Mouse (Mus musculus) embryonic fibroblast, embryonic 13.5 days (primary cell): ENCODE results near the gene Fhit. TPM values are rescaled to one million over a fixed set of nuclear protein-coding genes. Genes with fewer than 3 reads are reported as not detected.

Source experiments
- H3K27ac ChIP-seq: 2 replicates; pipeline ENCODE4 v1.5.1; 2012; ENCODE audit warnings: low read length, control low read depth, inconsistent platforms; ENCODE audit not compliant: insufficient read depth
- H3K4me1 ChIP-seq: 2 replicates; pipeline ENCODE4 v1.6.1; 2011; ENCODE audit warnings: low read length; ENCODE audit not compliant: control insufficient read depth, insufficient read depth
- H3K4me3 ChIP-seq: 2 replicates; pipeline ENCODE4 v1.5.1; 2011; ENCODE audit warnings: mild to moderate bottlenecking, control low read depth, low read length; ENCODE audit not compliant: insufficient read depth
- CTCF ChIP-seq: IDR thresholded peaks from 2 replicates; pipeline ENCODE4 v1.5.1; 2011; ENCODE audit warnings: mild to moderate bottlenecking, control low read depth, low read length, moderate library complexity, borderline replicate concordance; ENCODE audit not compliant: insufficient read depth
- POLR2A ChIP-seq: IDR thresholded peaks from 2 replicates; pipeline ENCODE4 v1.6.1; 2011; ENCODE audit warnings: low read depth, mild to moderate bottlenecking, control low read depth, low read length, moderate library complexity
- polyA plus RNA-seq: library from polyadenylated mRNA; stranded (reverse); fragments of >200 nt; gene quantifications from 2 replicates; pipeline ENCODE4 v1.2.4, GENCODE M21; 2011; ENCODE audit warnings: low read depth; ENCODE audit not compliant: missing spikeins, insufficient read length

Gene Fhit
- polyA plus RNA-seq, 1 experiment: 1.4 TPM

DNA sequence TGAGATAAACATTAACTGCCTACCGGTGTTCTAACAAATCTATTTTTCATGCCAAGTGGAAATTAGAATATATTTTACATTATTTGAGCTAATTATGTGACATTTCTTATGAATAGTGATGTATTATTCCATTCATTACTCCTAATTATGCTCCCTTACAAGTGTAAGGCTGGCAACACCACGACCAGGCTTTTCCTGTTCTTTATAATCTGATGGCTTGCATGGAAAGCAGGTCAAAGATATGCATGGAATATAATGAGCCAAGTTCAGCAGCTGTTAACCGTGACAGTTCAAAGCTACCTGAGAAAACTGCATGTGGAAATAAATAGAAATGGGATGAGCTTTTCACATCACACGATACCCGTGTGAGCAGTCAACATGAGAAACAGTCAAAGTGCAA is 746.8 kb downstream of the Fhit start:
- no peak overlapping the region for H3K27ac ChIP-seq
- TF ChIP-seq POLR2A (no peak), CTCF (no peak)

DNA sequence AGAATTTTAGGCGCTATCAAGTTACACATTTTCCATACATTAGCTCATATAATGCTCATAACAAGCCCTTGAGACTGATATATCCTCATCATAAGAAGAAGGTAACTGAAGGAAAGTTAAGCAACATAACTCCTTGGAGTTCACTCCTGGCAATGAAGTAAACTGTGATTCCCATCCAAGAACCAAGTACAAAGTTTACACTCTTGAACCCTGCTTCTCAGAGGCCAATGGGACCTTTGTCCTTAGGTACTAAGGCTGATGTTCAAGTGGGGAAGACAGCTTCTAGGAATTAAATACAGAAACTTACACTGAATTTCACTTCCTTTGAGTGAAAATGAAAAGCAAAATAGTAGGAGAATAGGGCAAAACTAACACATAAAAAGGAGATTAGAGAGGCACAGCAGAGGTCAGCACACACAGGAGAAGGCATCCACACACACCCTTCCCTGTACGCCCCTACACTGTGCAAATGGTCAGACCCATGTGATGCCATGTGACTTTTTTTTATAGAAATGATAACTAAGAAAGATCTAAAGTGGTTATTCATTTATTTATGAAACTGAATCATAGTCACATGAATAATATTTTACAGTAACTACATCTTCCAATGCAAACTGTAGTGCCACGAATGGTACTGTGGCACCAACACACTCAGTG is 752.4 kb downstream of the Fhit start:
- Histone ChIP-seq H3K4me1 (no peaks in the 10 kb centered on the region), H3K4me3 (no peak overlapping the region), H3K27ac (no peak overlapping the region)
- no peak for TF ChIP-seq POLR2A

More for the DNA sequence above, 746.8 kb downstream of the Fhit start:
- no peak overlapping the region for H3K4me3 ChIP-seq
- H3K4me1 ChIP-seq: no peaks in the 10 kb centered on the region

DNA sequence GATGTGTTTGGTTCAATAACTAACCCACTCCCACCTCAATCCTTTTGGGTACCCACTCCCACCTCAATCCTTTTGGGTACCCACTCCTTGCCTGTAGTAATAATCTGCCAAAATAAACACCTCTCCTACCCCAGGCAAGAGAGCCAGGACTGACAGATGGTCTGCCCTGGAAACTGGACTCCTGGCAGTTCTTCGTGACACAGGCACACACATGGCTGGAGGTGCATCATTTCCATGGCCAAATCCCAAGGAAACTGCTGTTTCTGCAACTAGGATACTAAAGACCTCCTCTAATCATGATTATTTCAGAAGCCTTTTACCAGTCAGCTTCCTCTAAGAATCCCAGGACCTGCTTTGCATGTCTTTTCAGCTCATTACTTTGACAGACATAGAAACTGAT is 756.5 kb downstream of the Fhit start:
- Histone ChIP-seq H3K27ac (no peak overlapping the region), H3K4me1 (no peaks in the 10 kb centered on the region), H3K4me3 (no peak overlapping the region)
- TF ChIP-seq POLR2A (no peak), CTCF (no peak)

DNA sequence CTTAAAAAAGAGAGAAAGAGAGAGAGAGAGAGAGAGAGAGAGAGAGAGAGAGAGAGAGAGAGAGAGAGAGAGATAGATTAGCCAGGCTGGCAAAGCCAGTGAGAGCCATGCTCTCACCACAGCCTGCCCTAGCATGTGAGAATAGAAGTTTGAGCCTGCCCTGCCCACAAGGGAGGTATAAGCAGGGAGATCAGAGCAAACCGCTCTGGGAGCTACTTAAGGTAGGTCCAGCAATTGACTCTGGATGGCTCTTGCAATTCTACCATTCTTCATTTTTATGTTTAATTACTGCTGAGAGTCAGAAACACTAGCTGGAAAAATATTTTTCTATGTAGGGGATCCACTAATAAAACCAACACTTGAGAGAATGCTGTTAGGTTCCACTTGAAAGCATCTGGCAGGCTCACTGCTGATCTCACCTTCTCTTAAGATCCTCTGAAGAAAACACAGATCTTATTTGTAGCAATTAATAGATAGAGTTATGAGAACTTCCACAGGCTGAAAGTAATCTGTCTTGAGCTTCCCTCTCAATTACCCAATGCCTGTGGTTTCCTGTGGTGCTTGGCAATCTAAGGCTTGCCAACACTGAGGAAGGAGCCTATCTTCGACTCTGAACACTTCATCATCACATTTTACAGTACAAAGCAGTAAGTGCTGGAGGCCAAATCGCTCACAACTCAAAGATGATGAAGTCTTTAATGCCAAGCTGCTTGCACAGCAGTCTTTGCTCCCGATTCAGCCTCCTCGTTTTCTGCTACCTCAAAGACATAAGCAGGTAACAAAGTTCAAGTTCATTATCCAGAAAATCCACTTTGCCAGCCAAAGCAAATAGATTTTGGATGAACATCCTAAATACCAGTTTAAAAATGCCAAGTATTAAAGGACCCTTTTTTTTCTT is 793.8 kb downstream of the Fhit start:
- H3K4me1 ChIP-seq: no peaks in the 10 kb centered on the region
- no peak overlapping the region for H3K27ac ChIP-seq
- no peak overlapping the region for H3K4me3 ChIP-seq
- TF ChIP-seq POLR2A: no peak
- no peak for TF ChIP-seq CTCF

DNA sequence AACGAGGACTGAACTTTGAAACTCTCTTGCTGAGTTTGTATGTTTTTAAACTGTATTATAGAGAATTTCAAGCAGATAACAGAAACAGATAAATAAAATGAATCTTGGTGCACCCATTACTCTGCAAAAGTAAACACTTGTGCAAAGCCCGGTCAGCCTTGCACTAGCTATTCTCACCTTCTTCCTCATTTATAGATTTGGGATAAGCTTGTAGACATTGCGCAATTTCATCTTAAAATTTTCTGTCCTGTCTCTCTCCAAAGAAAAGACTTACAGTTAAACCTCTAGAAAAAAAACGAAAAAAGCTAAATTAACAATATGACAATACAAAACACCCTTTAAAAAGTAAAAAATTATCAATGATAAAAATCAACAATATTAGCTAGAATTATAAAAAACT is 795.0 kb downstream of the Fhit start:
- Histone ChIP-seq H3K4me1 (no peaks in the 10 kb centered on the region), H3K4me3 (no peak overlapping the region), H3K27ac (no peak overlapping the region)
- TF ChIP-seq CTCF (no peak), POLR2A (no peak)

DNA sequence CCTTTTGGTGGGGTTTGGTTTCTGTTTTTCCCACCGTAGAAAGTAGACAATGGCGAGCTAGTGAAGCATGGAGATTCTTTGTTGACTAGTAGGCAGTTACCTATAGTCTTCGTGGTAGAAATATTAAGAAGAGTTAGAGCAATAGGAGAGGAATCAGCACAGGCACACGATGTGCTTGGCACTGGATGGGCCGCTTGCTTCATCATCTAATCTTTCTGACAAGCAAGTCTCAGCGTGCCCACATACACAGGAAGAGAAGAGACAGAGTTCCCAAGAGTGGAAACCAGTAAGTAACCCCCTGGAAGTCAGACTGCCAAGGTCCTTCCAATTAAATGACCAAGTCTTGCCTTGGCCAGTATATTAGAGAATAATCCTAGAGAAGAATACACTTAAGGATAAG is 797.6 kb downstream of the Fhit start:
- no peak for TF ChIP-seq CTCF
- TF ChIP-seq POLR2A: no peak
- Histone ChIP-seq H3K4me1 (no peaks in the 10 kb centered on the region), H3K4me3 (no peak overlapping the region), H3K27ac (no peak overlapping the region)

DNA sequence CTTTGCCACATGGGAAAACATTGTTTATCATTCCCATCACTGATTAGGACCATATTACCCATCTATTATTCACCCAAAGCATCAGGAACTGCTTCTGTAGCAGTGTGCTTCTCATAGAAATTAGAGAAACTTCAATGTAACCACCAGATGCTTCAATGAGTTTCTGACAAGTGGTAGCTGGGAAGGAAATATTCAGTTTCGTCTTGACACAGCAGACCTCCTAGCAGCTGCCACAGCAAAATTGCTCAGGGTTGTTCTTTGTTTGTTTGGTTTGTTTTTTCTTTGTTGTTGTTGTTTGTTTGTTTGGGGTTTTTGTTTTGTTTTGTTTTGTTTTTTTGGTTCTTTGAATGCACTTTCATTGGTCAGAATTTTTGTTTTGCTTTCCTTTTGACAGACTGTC is 798.5 kb downstream of the Fhit start:
- TF ChIP-seq POLR2A (no peak), CTCF (no peak)
- no peaks in the 10 kb centered on the region for H3K4me1 ChIP-seq

DNA sequence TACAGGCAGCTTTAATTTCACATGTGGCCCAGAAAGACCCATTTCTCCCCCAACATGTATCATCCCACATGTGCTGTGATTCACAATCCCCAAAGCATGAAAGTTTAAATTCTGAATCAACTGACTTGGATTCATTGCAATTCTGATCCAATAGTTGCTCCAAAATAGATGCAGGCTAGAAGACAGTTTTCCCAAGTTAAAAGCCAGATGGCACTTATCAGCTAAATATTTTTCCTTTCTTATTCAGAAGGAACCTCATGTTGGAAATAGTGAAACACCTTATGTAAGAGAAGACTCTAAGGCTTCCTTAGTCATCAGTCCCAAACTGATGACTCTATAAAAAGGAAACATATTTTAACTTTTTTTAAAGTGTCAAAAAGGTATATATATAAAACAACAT is 815.9 kb downstream of the Fhit start:
- no peak for TF ChIP-seq CTCF
- no peak overlapping the region for H3K4me3 ChIP-seq
- no peak overlapping the region for H3K27ac ChIP-seq
- no peaks in the 10 kb centered on the region for H3K4me1 ChIP-seq

More for the DNA sequence above, 798.5 kb downstream of the Fhit start:
- no peak overlapping the region for H3K27ac ChIP-seq
- H3K4me3 ChIP-seq: no peak overlapping the region

DNA sequence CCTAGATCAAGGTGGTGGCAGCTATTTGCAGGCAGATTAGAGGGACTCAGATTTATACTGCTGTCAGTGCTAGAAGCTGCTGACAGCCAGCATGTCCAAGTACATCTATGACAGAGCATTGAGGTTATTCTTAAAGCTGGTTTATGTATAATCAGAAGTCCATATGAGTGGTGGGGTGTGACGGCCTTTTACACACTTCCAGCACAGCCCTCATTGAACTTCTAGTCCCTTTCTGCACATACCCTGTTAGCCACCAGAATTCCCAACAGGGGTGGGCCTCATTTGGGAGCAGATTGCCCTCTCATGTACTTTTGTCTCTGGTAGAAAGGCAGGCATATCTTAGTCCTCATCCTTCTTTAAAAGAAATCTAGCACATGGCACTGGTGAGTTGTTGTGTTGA is 817.8 kb downstream of the Fhit start:
- Histone ChIP-seq H3K27ac (no peak overlapping the region), H3K4me3 (no peak overlapping the region), H3K4me1 (no peaks in the 10 kb centered on the region)
- no peak for TF ChIP-seq CTCF
- TF ChIP-seq POLR2A: no peak

DNA sequence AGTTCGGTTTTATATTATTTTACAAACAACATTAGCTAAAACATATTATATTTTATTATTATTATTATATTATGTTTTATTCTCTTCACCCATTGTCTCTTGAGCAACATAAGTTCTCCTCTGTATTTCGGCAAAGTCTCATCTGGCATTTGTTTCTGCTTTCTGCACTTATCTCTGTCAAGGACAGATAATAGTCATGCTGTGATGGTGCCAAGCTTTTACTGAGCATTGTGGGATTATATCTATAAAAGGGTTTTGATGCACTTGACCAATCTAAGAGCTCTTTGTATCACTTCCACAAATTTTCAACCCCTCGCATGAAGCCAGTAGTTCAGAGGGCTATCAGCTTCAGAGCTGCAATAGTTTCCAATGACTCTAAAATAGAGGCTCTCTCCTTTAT is 845.1 kb downstream of the Fhit start:
- Histone ChIP-seq H3K4me1 (no peaks in the 10 kb centered on the region), H3K4me3 (no peak overlapping the region), H3K27ac (no peak overlapping the region)
- TF ChIP-seq CTCF (no peak), POLR2A (no peak)
